Mouse (Mus musculus): ENCODE results near the gene Dcp1b. TPM values are rescaled to one million over a fixed set of nuclear protein-coding genes. Genes with fewer than 3 reads are reported as not detected.

Gene Dcp1b
- polyA plus RNA-seq, 1 experiment from 2014 or later = 6.6 TPM

GRCm38 (mm10) chr6:119191478-119191877 is 16.4 kb downstream of the Dcp1b start:
- ATAC-seq = no peak
- Histone ChIP-seq H3K9me3 (ENCODE audit: low read length) (no peaks in the 10 kb centered on the region), H3K4me1 (ENCODE audit: insufficient read depth, low read depth, low read length) (no peaks in the 10 kb centered on the region), H3K36me3 (ENCODE audit: insufficient read depth, low read length) (peaks cover 27% of the 10 kb centered on the region; the same call in 1 of the 2 replicates), H3K27me3 (replicated peaks; ENCODE audit: insufficient read depth, low read length) (no peaks in the 10 kb centered on the region), H3K27ac (ENCODE audit: low read length) (no peak overlapping the region), H3K4me3 (ENCODE audit: low read depth, low read length) (no peak overlapping the region), H3K4me2 (replicated peaks; ENCODE audit: low read depth, low read length) (no peak overlapping the region), H3K9ac (replicated peaks; ENCODE audit: low read depth) (no peak overlapping the region)
- TF ChIP-seq EP300 (IDR thresholded peaks at IDR 0.05) (no peak), CTCF (IDR thresholded peaks at IDR 0.05) (no peak)
- 72% methylated on average over 4 of the region's 4 CpGs for WGBS
- DNase-seq (ENCODE audit: low spot score) = no peak

DNA sequence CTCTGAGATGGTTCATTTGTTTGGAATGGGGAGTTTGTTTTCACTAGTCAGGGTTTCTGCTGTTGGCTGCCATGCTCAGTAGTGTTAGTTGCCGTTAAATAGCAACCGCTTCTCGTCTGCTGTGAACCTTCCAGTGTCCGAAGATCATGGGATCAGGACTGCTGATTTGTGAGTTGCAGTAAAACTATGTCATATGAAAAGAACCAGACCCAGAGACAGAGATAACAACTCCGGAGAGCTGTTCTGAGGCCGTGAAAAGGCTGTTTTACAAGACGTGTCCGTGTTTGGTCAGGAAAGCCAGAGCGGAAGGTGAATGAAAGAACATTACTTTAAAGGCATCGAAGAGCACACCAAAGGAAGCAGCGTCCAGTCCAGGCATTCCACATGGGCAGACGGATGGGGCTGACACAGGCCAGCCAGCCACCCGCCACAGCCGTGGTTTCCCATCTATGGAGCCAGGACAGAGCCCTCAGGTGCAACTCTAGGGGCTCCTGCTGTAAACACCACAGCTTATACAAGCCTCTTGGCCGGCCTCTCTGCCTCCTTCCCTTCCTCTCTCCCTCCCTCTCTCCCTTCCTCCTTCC is 18.6 kb downstream of the Dcp1b start:
- no peak overlapping the region for H3K4me2 ChIP-seq (replicated peaks; ENCODE audit: low read depth, low read length)
- ATAC-seq = no peak
- no peak overlapping the region for H3K9ac ChIP-seq (replicated peaks; ENCODE audit: low read depth)
- no peak overlapping the region for H3K27ac ChIP-seq (ENCODE audit: low read length)
- H3K9me3 ChIP-seq (ENCODE audit: low read length) = no peaks in the 10 kb centered on the region
- TF ChIP-seq CTCF (IDR thresholded peaks at IDR 0.05) (no peak), EP300 (IDR thresholded peaks at IDR 0.05) (no peak)
- WGBS = 75% methylated on average over 15 of the region's 15 CpGs
- DNase-seq (ENCODE audit: low spot score) = no peak
- H3K36me3 ChIP-seq (ENCODE audit: insufficient read depth, low read length) = peaks cover 27% of the 10 kb centered on the region; the same call in 1 of the 2 replicates
- no peaks in the 10 kb centered on the region for H3K27me3 ChIP-seq (replicated peaks; ENCODE audit: insufficient read depth, low read length)
- no peaks in the 10 kb centered on the region for H3K4me1 ChIP-seq (ENCODE audit: insufficient read depth, low read depth, low read length)
- no peak overlapping the region for H3K4me3 ChIP-seq (ENCODE audit: low read depth, low read length)

DNA sequence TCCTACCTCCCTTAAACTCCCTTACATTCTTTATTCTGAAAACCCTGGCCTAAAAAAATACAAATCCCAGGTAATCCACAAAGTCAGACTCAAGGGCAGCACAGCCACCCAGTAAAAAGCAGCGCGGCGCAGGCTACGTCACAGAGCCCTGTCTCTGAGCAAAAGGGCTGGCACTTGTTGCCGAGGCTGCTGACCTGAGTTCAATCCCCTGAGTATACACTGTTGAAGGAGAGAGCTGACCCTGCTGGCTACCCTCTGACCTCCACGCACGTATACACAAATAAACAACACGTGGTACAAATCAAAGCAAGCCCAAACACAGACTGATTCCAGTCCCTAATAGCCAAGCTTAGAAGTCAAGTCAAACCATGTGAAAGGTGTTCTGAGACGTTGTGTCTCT is 19.1 kb downstream of the Dcp1b start:
- DNase-seq (ENCODE audit: low spot score) (no peak), ATAC-seq (no peak)
- Histone ChIP-seq H3K4me1 (ENCODE audit: insufficient read depth, low read depth, low read length) (no peaks in the 10 kb centered on the region), H3K27me3 (replicated peaks; ENCODE audit: insufficient read depth, low read length) (no peaks in the 10 kb centered on the region), H3K36me3 (ENCODE audit: insufficient read depth, low read length) (peaks cover 27% of the 10 kb centered on the region; the same call in 1 of the 2 replicates), H3K4me2 (replicated peaks; ENCODE audit: low read depth, low read length) (no peak overlapping the region), H3K4me3 (ENCODE audit: low read depth, low read length) (no peak overlapping the region), H3K9me3 (ENCODE audit: low read length) (no peaks in the 10 kb centered on the region), H3K9ac (replicated peaks; ENCODE audit: low read depth) (no peak overlapping the region), H3K27ac (ENCODE audit: low read length) (no peak overlapping the region)
- TF ChIP-seq EP300 (IDR thresholded peaks at IDR 0.05) (no peak), CTCF (IDR thresholded peaks at IDR 0.05) (no peak)
- 76% methylated on average over 9 of the region's 9 CpGs for WGBS

DNA sequence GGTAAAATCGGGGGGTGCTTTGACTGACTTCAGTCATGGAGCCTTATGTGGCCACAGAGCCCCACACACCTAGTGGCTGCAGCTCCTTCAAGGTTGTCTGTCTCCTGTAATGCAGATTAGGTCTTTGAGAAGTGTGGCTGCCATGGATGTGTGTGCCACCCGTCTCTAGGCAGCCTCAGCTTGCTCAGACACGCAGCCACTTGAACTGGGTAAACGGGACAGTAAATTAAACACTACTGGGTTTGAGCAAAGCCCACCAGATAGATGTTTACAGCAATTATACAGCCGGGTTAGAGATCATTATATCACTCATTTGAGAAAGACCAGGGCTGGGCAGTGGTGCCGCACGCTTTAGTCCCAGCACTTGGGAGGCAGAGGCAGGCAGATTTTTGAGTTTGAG is 19.5 kb downstream of the Dcp1b start:
- TF ChIP-seq CTCF (IDR thresholded peaks at IDR 0.05) = no peak
- Histone ChIP-seq H3K4me1 (ENCODE audit: insufficient read depth, low read depth, low read length) (no peaks in the 10 kb centered on the region), H3K4me2 (replicated peaks; ENCODE audit: low read depth, low read length) (no peak overlapping the region), H3K27me3 (replicated peaks; ENCODE audit: insufficient read depth, low read length) (no peaks in the 10 kb centered on the region), H3K36me3 (ENCODE audit: insufficient read depth, low read length) (peaks cover 25% of the 10 kb centered on the region; the same call in 1 of the 2 replicates), H3K4me3 (ENCODE audit: low read depth, low read length) (no peak overlapping the region), H3K9me3 (ENCODE audit: low read length) (no peaks in the 10 kb centered on the region), H3K9ac (replicated peaks; ENCODE audit: low read depth) (no peak overlapping the region), H3K27ac (ENCODE audit: low read length) (no peak overlapping the region)
- ATAC-seq (no peak), DNase-seq (ENCODE audit: low spot score) (no peak)
- 68% methylated on average over 7 of the region's 7 CpGs for WGBS

GRCm38 (mm10) chr6:119196382-119197305 is 21.6 kb downstream of the Dcp1b start, which contains the start of gene Cacna1c:
TSS of gene Cacna1c (minus strand) at chr6:119196418.
- ATAC-seq (peak; percentile 76), DNase-seq (ENCODE audit: low spot score) (peak; percentile 61)
- TF ChIP-seq CTCF (IDR thresholded peaks at IDR 0.05) = no peak
- no peak for TF ChIP-seq EP300 (IDR thresholded peaks at IDR 0.05)
- 42% methylated on average over 17 of the region's 17 CpGs for WGBS
- no peak within 1 kb of the TSS for H3K9ac ChIP-seq (replicated peaks; ENCODE audit: low read depth)
- no peak within 1 kb of the TSS for H3K27ac ChIP-seq (ENCODE audit: low read length)
- H3K4me2 ChIP-seq (replicated peaks; ENCODE audit: low read depth, low read length) = no peak within 1 kb of the TSS
- peaks cover 22% of the 10 kb centered on the region; the same call in 1 of the 2 replicates for H3K36me3 ChIP-seq (ENCODE audit: insufficient read depth, low read length)
- H3K4me1 ChIP-seq (ENCODE audit: insufficient read depth, low read depth, low read length) = no peaks in the 10 kb centered on the region
- no peaks in the 10 kb centered on the region for H3K9me3 ChIP-seq (ENCODE audit: low read length)
- no peaks in the 10 kb centered on the region for H3K27me3 ChIP-seq (replicated peaks; ENCODE audit: insufficient read depth, low read length)
- no peak within 1 kb of the TSS for H3K4me3 ChIP-seq (ENCODE audit: low read depth, low read length)

DNA sequence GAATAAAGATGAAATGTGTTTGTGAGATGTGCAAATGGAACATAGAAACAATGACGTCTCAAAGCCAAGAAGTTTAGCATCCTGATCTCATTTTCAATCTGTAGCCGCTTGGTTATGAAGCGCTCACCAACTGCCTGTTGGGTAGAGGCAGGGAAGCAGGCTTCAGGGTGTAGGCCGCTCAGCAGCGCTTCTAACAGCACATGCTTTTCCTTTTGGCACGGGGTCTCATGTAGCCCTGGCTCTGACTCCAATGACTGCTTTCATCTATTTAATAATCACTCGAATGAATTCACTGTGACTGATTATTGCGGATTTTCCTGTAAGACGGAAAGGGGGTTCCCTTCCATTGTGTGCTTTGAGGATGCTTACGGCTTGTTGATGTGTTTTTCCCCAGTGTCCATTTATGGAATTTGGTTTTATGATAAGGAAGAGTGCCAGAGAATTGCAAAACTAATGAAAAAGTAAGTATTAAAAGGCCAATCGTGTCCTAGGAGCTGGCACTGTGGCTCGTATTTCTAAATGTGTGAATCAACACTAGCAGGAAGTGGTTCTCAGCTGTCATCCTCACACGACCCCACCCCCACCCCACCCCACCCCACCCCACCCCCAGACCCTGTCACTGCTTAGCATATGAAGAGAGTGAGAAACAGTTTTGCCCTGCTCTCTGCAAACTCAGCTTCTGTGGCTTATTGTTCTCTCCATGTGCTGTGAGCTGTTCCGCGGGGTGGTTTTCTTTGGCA is 23.7 kb downstream of the Dcp1b start:
- H3K4me1 ChIP-seq (ENCODE audit: insufficient read depth, low read depth, low read length) = no peaks in the 10 kb centered on the region
- DNase-seq (ENCODE audit: low spot score) (peak; percentile 70), ATAC-seq (peak; percentile 59)
- no peak overlapping the region for H3K4me3 ChIP-seq (ENCODE audit: low read depth, low read length)
- no peaks in the 10 kb centered on the region for H3K9me3 ChIP-seq (ENCODE audit: low read length)
- H3K4me2 ChIP-seq (replicated peaks; ENCODE audit: low read depth, low read length) = no peak overlapping the region
- no peak overlapping the region for H3K9ac ChIP-seq (replicated peaks; ENCODE audit: low read depth)
- 0 out of 2 replicates have a peak, but pooled peaks cover 9% of the 10 kb centered on the region for H3K36me3 ChIP-seq (ENCODE audit: insufficient read depth, low read length)
- 46% methylated on average over 15 of the region's 15 CpGs for WGBS
- no peaks in the 10 kb centered on the region for H3K27me3 ChIP-seq (replicated peaks; ENCODE audit: insufficient read depth, low read length)
- H3K27ac ChIP-seq (ENCODE audit: low read length) = no peak overlapping the region
- no peak for TF ChIP-seq CTCF (IDR thresholded peaks at IDR 0.05)
- no peak for TF ChIP-seq EP300 (IDR thresholded peaks at IDR 0.05)
